Comparison of ENCODE assay signal across 13 mouse cellular contexts in the genomic region with DNA sequence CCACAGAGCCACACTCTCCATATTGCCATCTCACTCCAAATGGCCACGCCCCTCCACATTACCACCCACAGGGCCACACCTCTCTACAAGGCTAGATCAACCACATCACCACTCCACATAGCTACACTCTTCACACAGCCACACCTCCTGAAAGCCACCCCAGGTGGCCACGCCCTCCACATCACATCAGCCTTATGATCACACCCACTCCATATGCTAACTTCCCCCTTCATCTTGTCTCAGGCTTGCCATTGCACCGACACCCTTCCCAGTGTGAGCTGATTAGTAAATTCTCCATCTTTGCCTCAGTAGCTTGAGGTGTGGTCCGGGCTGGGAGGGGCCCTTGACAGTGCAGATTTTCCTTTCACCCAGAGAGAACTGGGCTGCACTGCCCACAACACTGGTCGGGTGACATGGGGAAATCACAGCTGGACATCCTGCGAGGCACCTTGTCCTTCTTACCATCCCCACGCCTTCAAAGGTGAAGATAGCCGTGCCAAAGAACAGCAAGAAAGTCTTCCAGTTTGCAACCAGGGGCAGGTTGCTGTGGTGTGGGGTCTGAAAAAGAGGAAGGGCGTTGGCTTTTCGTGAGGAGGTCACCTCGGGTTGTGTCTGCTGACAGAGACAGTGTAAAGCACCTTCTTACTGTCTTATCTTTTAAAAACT. TPM values are rescaled to one million over a fixed set of nuclear protein-coding genes. Genes with fewer than 3 reads are reported as not detected.
DNase-seq lines count a peak whose midpoint lies in the region; ATAC-seq lines count a peak whose summit lies in the region.
"Had no signal": no experiment of that assay in that cellular context is flagged by ENCODE, and none has a peak within 500 bp of the region (broad histone marks: within the 10 kb centered on the region; RNA-seq: fewer than 3 reads in every experiment).

No protein-coding gene starts in this region.

- 40% methylated on average over 11 of the region's 11 CpGs for WGBS in liver, embryonic 12.5 days (ENCODE audit: insufficient replicate concordance)

- no peak overlapping the region for H3K27ac ChIP-seq in liver, embryonic 12.5 days
- H3K27ac ChIP-seq: stomach, embryonic 15.5 days had no signal

- H3K4me3 ChIP-seq in liver, embryonic 12.5 days = no peak overlapping the region
- H3K4me3 ChIP-seq: myocyte; stomach, embryonic 15.5 days had no signal

- no peaks in the 10 kb centered on the region for H3K27me3 ChIP-seq in liver, embryonic 12.5 days (replicated peaks)
- H3K27me3 ChIP-seq: stomach, embryonic 15.5 days had no signal

- no peak overlapping the region for H3K9ac ChIP-seq in liver, embryonic 12.5 days
- H3K9ac ChIP-seq: stomach, embryonic 15.5 days had no signal

- peak; percentile 89 for DNase-seq in R1 (ENCODE audit: low read depth, low spot score)
- DNase-seq in spleen, adult 12 weeks (ENCODE audit: low spot score) = peak; percentile 26
- no peak for DNase-seq in embryo, embryonic 11 days
- DNase-seq in kidney, adult 18-20 months = no peak
- DNase-seq in frontal cortex, postnatal 36 days (ENCODE audit: low spot score in 2 of 2) = no peak
- DNase-seq in left cerebral cortex, adult 9 months (ENCODE audit: low spot score in 2 of 2) = no peak
- DNase-seq: adrenal gland, postnatal 25 days; layer of hippocampus, adult 9-11 months had no signal

- no peaks in the 10 kb centered on the region for H3K9me3 ChIP-seq in liver, embryonic 12.5 days (replicated peaks)
- H3K9me3 ChIP-seq: stomach, embryonic 15.5 days had no signal

- peaks cover 28% of the 10 kb centered on the region for H3K4me1 ChIP-seq in liver, embryonic 12.5 days
- H3K4me1 ChIP-seq: stomach, embryonic 15.5 days had no signal

- ATAC-seq in CD4-positive, CD25-positive, alpha-beta regulatory T cell, adult 4 months = peak; percentile 72
- peak; percentile 86 for ATAC-seq in liver, embryonic 12.5 days

- H3K4me2 ChIP-seq in liver, embryonic 12.5 days = no peak overlapping the region
- H3K4me2 ChIP-seq: stomach, embryonic 15.5 days had no signal

- no peaks in the 10 kb centered on the region for H3K36me3 ChIP-seq in liver, embryonic 12.5 days
- H3K36me3 ChIP-seq: stomach, embryonic 15.5 days had no signal

RNA-seq across cellular contexts. Expression of gene Slc36a3, which starts 20.3 kb away (rescaled TPM):
- under 1 TPM; 0.36 to 0.58 TPM for polyA plus RNA-seq in CD4-positive, CD25-positive, alpha-beta regulatory T cell, adult 4 months (2017; shearing (Covaris generic))
- not detected in 2 replicates for polyA plus RNA-seq in liver, embryonic 12.5 days (2016; fragmentation: Nextera tagmentation; extraction: Ambion mirVana)
- polyA plus RNA-seq: heart, embryonic 16.5 days; myocyte had no signal

RNA-seq across cellular contexts. Expression of gene Gm2a, which starts 33.3 kb away (rescaled TPM):
- polyA plus RNA-seq in CD4-positive, CD25-positive, alpha-beta regulatory T cell, adult 4 months (2017; shearing (Covaris generic)) = 100 to 1,000 TPM; 162 to 185 TPM
- 10.7 and 11.4 TPM in 2 replicates for polyA plus RNA-seq in liver, embryonic 12.5 days (2016; fragmentation: Nextera tagmentation; extraction: Ambion mirVana)

RNA-seq across cellular contexts. Expression of gene Ccdc69, which starts 53.3 kb away (rescaled TPM):
- 10 to 100 TPM; 68.2 to 80.6 TPM for polyA plus RNA-seq in CD4-positive, CD25-positive, alpha-beta regulatory T cell, adult 4 months (2017; shearing (Covaris generic))
- polyA plus RNA-seq in liver, embryonic 12.5 days (2016; fragmentation: Nextera tagmentation; extraction: Ambion mirVana) = 1.0 and 1.2 TPM in 2 replicates

RNA-seq across cellular contexts. Expression of gene Slc36a2, which starts 53.7 kb away (rescaled TPM):
- polyA plus RNA-seq in CD4-positive, CD25-positive, alpha-beta regulatory T cell, adult 4 months (2017; shearing (Covaris generic)) = not detected
- polyA plus RNA-seq in liver, embryonic 12.5 days (2016; fragmentation: Nextera tagmentation; extraction: Ambion mirVana) = 6.3 and 6.9 TPM in 2 replicates
- polyA plus RNA-seq: myocyte had no signal

Comparison
In these comparisons a context has a peak if more than half of its experiments do, and no peak if none do; other contexts are left out.
1. DNase-seq: peak in R1 (single experiment) and spleen, adult 12 weeks (single experiment); none in embryo, embryonic 11 days (single experiment), kidney, adult 18-20 months (single experiment), frontal cortex, postnatal 36 days (0 of 2) and left cerebral cortex, adult 9 months (0 of 2).
2. RNA of gene Gm2a, which starts 33.3 kb away (polyA plus RNA-seq): 162 to 185 TPM in CD4-positive, CD25-positive, alpha-beta regulatory T cell, adult 4 months; 10.7 to 11.4 TPM in liver, embryonic 12.5 days; every median in the first group is over 10 times any median in the second.
3. RNA of gene Ccdc69, which starts 53.3 kb away (polyA plus RNA-seq): 68.2 to 80.6 TPM in CD4-positive, CD25-positive, alpha-beta regulatory T cell, adult 4 months; 1.0 to 1.2 TPM in liver, embryonic 12.5 days; every median in the first group is over 10 times any median in the second.